Mouse (Mus musculus) frontal cortex, postnatal 14 days (tissue): ENCODE measurements around the gene Apol7a.
"Not testable (repeated sequence)": the region's sequence is repeated elsewhere in the genome, so short reads cannot be mapped to it uniquely, and the experiment has no call there.

ENCODE experiments used
- DNase-seq, 2 experiments: peaks; one replicate each; pipeline ENCODE4 v3.0.0; 2022; ENCODE audit warnings: low spot score in 2 of 2

Apol7a gene

DNA sequence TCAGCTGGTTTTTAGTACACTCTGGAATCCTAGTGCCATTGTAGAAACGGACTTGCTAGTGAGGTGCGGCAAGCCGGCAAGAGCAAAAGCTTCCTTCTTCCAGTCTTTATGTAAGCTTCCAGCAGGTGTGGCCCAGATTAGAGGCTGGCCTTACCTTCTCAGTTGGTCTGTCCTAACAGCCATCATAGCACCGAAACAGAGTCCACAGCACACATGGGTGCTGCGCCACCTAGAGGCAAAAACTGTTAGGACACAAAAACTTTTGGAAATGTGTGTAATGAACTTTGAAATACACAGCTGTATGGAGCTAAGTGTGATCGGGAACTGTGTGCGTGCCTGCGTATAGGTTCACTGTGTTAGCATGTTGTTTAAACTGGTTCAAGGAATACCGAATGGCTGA, at the start of gene Apol7a:
Apol7a (minus strand) TSS at position 84 of the 400 bp plus-strand sequence.
- DNase-seq, result not testable (repeated sequence)

GRCm38 (mm10) chr15:77447392-77447791, 48.5 kb upstream of the Apol7a start, which contains the start of gene Apol7b:
Gene Apol7b, minus strand, starts transcription at chr15:77447492.
- DNase-seq, result not testable (repeated sequence)

- DNase-seq, result not testable (repeated sequence)
These were observed 46.8 kb upstream of the Apol7a start for GRCm38 (mm10) chr15:77445668-77446067.

GRCm38 (mm10) chr15:77444746-77445145, 45.8 kb upstream of the Apol7a start:
- DNase-seq, result peak; percentile 28

DNA sequence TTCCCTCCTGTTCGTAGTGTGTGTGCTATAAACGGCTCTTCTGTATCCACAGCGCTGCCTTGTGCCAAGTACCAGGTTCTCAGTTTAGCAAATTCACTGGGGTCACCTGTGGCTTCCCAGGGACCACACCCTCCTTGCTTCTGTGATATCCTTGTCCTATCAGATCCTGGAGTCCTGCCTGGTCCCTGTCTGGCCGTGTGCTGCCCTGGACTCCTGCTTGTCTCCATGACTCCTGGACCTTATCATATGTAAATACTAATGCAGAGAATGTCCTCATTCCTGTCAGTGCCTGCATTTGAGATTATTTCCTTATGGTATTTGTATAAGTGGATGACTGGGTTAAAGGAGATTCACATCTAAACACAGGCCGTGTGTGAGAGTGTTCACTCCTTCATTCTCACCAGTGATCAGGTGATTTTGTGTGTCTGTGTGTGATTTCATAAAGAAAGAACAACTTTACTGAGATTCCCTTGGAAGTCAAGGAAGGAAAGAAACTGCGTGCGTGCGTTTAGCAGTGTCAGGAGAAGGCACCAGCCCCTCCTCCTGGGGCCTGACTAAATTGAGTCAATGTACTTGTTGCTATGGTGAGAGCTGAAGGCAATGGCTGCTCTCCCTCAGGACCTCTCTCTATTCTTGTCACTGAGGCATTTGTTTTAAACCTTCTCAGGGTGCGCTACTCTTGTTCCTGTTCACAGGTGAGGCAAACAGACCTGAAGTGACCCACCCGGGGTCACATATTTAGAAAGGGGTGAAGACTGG, 30.0 kb upstream of the Apol7a start:
- not testable (repeated sequence) for DNase-seq

DNA sequence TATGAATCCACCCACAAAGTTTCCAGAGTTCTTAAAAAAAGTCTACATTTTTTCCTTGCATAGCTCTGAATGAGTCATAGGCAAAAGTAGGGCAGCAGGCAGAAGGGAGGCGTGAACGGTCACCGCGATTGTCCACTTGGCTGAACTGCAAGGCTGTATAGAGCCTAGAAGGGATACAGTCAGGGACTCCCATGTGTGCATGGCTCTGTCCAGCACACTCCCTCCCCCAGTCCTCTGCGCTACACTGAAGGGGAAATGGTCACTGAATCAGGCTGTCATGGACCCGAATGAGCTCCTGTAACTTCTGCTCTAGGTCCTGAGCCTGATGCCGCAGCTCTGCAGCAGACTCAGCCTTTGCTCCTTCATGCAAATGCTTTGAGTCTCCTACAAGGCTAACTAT, 24.0 kb upstream of the Apol7a start:
- not testable (repeated sequence) for DNase-seq

DNA sequence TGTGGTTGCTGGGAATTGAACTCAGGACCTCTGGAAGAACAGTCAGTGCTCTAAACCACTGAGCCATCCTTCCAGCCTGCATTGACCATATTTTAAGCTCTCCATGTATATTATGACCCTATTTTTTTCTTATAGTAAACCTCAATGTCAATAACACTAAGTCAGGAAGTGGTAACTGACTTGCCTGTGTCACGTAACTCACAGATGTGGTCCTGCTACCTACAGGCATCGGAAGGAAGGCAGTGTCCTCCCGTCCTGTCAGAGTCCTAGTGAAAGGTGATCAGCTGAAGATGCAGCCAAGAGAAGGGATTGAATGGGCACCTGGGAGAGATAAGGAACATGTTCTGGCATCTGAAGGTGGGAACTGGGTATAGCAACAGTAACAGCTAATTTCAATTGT, 20.7 kb upstream of the Apol7a start:
- not testable (repeated sequence) for DNase-seq

- DNase-seq, result not testable (repeated sequence)
These were observed 17.9 kb upstream of the Apol7a start for GRCm38 (mm10) chr15:77416655-77417333.

DNA sequence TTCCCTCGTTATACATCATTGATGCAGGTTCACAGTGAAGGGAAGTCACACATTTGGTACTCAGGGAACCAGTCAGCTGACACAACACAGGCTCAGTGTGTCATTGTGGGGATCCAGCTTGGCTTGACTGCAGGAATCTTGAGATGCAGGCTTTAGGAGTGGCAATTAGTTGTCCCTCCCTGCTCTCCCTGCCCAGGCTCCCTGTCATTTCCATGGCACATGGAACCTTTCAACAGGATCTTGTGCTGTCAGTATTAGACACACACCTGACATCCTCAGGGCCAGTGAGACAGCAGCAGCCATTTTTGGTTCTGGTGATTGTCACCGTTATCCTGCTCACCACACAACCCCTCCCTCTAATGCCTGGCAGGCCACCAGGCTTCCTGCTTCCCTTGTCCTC, 16.7 kb upstream of the Apol7a start:
- not testable (repeated sequence) for DNase-seq

- not testable (repeated sequence) for DNase-seq
These were observed 13.8 kb upstream of the Apol7a start for GRCm38 (mm10) chr15:77412695-77413094.

- not testable (repeated sequence) for DNase-seq
These were observed 12.1 kb upstream of the Apol7a start, which contains the start of gene Apol9a for GRCm38 (mm10) chr15:77411035-77411434. Gene Apol9a, minus strand, starts transcription at chr15:77411135.

- not testable (repeated sequence) for DNase-seq
These were observed 7.5 kb upstream of the Apol7a start for GRCm38 (mm10) chr15:77406370-77406769.

DNA sequence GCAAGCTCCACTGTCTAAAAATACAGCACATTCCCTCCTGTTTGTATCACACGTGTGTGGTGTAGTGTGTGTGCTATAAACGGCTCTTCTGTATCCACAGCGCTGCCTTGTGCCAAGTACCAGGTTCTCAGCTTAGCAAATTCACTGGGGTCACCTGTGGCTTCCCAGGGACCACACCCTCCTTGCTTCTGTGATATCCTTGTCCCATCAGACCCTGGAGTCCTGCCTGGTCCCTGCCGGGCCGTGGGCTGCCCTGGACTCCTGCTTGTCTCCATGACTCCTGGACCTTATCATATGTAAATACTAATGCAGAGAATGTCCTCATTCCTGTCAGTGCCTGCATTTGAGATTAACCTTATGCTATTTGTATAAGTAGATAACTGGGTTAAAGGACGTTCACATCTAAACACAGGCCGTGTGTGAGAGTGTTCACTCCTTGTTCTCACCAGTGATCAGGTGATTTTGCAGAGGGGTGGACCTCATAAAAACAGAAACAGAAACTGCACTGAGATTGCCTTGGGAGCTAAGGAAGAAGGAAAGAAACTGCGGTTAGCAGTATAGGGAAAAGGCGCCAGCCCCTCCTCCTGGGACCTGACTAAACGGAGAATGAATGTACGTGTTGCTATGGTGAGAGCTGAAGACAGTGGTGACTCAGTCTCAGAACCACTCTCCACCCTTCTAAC, 1.3 kb downstream of the Apol7a start:
- peak in 1 of 2 experiments; percentile 22 for DNase-seq

DNA sequence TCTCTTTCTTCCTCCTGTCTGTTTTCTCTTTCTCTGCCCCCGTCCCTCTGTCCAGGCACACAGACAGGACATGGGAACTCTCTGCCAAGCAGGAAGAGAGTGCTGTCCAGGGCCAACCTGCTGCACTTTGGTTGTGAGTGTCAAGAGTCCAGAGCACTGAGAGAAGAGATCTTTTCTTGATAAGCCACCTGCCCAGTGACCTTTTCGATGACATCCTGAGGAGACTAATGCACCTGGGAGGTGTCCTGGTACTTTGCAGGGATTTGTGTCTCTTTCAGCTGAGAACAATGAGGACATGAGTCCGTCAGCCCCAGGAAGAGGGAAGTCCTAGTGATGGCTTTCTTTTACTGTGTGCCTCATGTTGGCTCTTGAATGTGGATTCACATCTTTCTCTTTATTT, 5.1 kb downstream of the Apol7a start:
- DNase-seq, result not testable (repeated sequence)

GRCm38 (mm10) chr15:77387462-77387861, 11.4 kb downstream of the Apol7a start:
- DNase-seq, result no peak

DNA sequence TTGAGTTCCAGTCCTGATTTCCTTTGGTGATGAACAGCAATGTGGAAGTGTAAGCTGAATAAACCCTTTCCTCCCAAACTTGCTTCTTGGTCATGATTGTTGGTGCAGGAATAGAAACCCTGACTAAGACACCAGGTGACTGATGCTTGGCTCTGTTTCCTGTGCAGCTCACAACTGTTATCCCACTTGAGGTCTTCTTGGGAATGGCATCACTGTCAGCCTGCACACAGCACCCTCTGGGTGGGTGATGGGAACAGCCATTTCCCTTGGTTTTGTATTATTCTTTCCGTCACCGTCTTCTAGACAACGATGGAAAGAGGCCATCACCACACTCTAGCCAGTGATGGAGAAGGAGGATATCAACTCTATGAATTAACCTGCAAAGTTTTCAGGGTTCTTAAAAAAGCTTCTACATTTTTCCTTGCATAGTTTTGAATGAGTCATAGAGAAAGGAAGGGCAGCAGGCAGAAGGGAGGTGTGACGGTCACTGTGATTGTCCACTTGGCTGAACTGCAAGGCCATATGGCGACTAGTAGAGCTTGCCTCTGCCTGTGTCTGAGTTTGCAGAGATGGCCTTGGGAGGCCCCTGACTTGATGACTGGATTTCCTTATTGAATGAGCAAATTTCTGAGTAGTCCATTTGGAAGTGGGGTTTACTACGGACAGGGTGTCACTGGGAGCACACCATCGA, 14.4 kb downstream of the Apol7a start:
- DNase-seq, result no peak

DNA sequence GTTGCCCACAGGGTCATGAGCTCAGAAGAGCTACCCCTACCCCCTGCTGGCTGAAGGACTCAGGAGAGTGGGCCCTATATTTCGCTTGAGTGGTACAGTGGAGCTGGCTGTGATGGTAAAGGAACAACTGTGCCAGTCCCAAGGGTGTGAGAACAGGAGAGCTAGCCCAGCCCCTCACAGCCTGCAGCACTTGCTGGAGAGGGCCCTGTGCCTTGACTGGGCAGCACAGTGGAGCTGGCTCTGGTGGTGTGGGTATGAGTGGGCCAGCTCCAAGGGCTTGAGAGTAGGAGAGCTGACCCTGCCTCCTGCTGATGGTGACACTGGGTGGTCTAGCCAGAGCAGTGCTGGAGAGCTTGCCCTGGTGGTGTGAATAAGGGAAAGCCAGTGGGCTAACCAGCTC, 16.0 kb downstream of the Apol7a start:
- DNase-seq, result no peak

DNA sequence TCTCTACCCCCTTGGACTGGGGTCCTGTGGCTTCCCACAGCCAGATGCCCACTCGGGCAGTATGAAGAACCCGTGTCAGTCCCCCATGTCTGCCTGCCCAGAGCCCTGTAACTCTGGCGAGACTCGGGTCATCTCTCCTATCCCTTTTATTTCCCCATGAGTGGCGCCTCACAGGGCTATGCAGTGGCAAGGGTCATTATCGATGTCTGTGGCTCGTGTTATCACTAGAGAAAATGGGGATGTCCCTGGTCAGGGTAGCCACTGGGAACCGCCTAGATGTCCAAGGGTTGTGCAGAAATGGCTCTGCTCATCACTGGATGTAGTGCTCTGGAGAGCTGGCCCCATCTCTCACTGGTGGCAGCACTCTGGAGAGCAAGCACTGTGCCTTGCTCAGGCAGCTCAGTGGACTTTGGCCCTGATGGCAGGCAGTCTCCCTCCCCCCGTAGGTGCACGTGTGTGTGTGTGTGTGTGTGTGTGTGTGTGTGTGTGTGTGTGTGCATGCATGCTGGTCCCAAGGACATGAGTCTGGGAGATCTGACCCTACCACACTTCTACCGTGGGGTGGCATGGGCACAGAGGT, 16.5 kb downstream of the Apol7a start:
- no peak for DNase-seq

DNA sequence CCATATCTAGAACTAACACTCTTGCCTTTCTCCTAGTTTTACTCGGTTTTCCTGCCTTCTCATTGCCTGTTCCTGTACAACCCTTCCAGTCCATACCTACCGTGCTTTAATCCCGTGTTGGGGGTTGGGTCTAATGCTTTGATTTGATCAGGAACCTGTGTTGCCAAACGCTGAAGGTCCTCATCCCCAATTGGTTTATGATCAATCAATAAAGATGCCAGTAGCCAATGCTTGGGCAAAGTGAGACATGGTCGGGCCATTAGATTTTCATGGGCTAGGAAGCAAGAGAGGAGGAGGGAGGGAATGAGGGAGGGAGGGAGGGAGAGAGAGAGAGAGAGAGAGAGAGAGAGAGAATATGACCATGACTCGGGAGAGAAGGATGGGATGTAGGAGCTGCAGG, 17.4 kb downstream of the Apol7a start:
- no peak for DNase-seq

DNA sequence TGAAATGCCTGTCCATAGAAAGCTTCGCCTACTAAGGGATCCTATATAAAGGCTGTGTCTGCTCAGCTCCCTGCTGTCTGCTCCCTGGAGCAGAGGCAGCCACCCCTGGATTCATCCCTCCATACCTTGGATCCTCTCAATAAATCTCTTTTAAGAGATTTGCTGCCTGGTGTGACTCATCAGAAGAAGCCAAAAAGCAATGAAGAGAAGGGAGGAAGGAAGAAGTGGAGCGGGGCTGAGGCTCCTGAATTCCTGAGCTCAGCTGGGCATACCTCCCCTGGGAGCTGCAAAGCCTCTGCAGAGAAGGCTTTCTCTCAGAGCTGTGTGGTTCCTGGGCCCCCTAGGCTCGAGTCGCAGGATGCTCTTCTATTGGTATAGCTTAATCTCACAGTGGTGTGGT, 19.0 kb downstream of the Apol7a start:
- no peak for DNase-seq

DNA sequence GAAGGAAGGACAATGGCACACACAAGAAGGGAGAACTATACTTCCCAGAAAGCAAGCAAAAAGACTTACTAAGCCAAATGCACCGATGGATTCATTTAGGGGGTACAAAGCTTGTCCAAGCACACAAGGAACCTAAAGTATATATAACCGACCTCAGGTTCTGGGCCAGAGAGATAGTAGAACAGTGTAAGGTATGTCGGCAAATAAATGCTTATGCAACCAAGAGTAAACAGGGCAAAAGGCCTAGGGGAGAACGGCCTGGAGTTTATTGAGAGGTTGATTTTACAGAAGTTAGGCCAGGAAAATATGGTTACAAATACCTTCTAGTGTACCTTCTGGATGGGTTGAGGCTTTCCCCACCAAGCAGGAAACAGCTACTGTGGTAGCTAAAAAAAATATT, 21.5 kb downstream of the Apol7a start:
- DNase-seq, result no peak
